Mouse (Mus musculus): ENCODE results near the gene Ache.

GRCm38 (mm10) chr5:137291381-137291926 lies 4.1 kb downstream of the Ache start:
- TF ChIP-seq CTCF (IDR thresholded peaks at IDR 0.05; ENCODE audit: borderline replicate concordance, control insufficient read depth, extremely low read depth, insufficient read depth, low read length, poor library complexity) (no peak), POLR2A (IDR thresholded peaks at IDR 0.05; ENCODE audit: control insufficient read depth, extremely low read depth, insufficient read depth, low read length, poor library complexity) (no peak)
